Mouse (Mus musculus) heart, adult 2 months (tissue): ENCODE results near the gene Psmd8.

Experiments
- EP300 ChIP-seq: fragments of 200-500 bp; IDR thresholded peaks from 2 replicates; pipeline ENCODE4 v1.6.1; 2011; ENCODE audit warnings: low read depth, low read length, control low read depth; ENCODE audit not compliant: insufficient read depth
- POLR2A ChIP-seq: fragments of 200-500 bp; IDR thresholded peaks from 2 replicates; pipeline ENCODE4 v1.6.1; 2011; ENCODE audit warnings: mild to moderate bottlenecking, low read depth, low read length, control low read depth; ENCODE audit not compliant: insufficient read depth

DNA sequence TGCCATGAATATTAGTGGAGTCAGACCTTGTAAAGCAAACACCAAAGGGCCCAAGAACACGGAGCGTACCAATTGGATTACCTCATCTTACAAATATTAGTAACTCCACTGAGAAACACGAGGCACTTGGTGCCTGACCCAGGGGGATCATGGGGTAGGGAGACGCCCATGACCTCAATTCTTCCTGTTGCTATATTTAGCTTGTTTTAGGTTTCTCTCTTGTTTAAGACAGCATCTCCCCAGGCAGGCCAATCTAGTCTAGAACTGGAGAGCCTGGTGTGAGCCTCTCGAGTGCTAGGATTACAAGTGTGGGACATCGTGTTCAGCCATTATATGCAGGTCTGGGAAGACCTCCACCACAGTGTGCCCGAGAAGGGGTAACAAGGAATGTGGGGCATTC lies 1.2 kb downstream of the Psmd8 start:
- TF ChIP-seq POLR2A (no peak), EP300 (no peak)
